Mouse (Mus musculus): ENCODE data around the gene Spon2. TPM values are rescaled to one million over a fixed set of nuclear protein-coding genes. Genes with fewer than 3 reads are reported as not detected.

Gene Spon2
- total RNA-seq (2023), result under 1 TPM; 0.50 to 0.52 TPM

DNA sequence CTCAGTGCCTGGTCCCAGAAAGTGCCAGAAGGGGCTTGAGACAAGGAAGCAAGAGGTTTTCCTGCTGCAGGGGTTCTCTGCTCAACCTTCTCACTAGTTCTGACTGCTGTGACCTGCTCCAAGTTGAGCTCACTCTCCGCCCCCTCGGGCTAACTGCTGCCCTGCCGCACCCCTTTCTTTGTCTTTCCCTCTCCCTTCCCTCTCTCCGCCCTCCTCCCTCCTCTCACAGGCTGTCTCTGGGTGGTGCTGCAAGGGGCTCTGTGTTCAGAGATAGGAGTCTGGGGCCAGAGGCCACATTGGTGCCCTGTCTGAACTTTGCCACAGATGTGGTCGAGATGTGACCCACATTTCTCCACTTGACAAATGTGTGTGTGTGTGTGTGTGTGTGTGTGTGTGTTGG is at the start of gene Spon2:
TSS of gene Spon2 (minus strand) at position 375 of the 400 bp plus-strand sequence.

Other genes with a start within 250 kb of the Spon2 start
- 100 to 1,000 TPM; 150 to 158 TPM for gene Ywhah, start 199.6 kb downstream of the Spon2 start, total RNA-seq (2023)
- not detected for gene Slc5a1, start 114.2 kb downstream of the Spon2 start, total RNA-seq (2023)
- 100 to 1,000 TPM; 161 to 172 TPM for gene Ctbp1, start 56.5 kb upstream of the Spon2 start, total RNA-seq (2023)
- gene Maea, start 117.1 kb upstream of the Spon2 start, total RNA-seq (2023), result 10 to 100 TPM; 61.7 to 84.3 TPM
- 10 to 100 TPM; 11.6 to 12.7 TPM for gene Uvssa, start 160.1 kb upstream of the Spon2 start, total RNA-seq (2023)
- not detected for gene Nkx1-1, start 215.5 kb upstream of the Spon2 start, total RNA-seq (2023)

Data from monocyte, adult 59 days (primary cell).